Mouse (Mus musculus) spleen, postnatal 10 days (tissue): Measurements from ENCODE around the gene Zfp456.
"Not testable (repeated sequence)": the region's sequence is repeated elsewhere in the genome, so short reads cannot be mapped to it uniquely, and the experiment has no call there.

ENCODE experiments used
- DNase-seq, 2 experiments: peaks; one replicate each; pipeline ENCODE4 v3.0.0; 2021 to 2022; ENCODE audit warnings: low spot score in 2 of 2

The Zfp456 gene

DNA sequence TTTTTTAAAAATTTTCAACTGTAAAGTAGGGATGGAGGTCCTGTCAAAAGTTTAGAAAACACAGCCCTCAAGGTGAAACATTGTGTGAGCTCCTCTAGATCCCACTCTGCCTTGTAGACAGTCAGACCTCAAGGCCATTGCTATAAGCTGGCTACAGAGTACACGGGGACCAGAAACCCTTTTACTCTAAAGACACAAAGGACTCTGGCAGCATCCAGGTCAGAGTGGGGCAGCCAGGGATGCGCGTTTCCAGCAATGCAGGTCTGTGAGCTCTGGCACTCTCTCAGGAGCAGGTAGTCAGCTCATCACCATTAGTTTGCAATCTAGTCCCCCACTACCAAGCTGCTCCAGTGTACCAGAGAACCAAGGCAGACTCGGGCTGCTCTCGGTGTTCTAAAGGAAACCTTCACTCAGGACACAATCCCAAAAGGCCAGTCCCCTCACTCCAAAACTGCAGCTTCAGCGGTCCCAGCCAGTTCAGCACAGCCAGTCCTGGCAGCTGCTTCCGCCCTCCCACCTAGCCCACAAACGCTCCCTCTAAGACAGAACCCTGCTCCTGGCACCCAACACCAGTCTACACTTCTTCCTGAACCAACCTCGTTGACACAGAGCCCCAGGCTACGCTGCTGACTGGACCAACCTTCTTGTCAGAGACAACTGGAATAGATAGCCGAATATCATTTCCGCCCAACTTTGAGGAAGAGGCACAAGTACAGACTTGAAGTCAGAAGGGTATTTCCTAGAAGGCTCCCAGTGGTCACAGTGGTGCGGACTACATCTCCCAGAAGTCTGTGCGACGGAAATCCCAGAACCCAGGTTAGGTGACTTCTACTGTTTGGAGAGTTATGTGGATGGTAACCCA, at the start of gene Zfp456, which contains the start of gene Gm28041:
Zfp456 (minus strand) TSS at position 761 of the 862 bp plus-strand sequence.
Gm28041 (minus strand) TSS at position 684 of the 862 bp plus-strand sequence.
- DNase-seq = peak; percentile 43 to 78

DNA sequence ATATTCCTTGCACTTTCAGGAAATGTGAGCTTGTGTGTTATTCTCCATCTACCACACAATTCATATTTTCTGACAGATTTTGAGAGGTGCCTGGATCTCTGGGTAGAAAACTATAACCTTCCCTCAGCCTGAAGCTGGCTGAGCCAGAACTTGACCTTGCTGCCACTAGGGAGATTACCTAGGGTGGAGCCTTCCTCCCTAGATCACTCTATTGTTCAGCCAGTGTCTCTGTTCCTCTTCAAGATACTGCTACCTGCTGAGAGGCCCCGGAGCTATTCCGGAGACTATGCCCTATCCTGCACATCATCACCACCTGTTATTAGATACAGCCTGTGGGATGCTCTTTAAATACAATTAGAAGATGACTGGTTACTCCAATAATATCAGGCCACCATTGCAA, 46.9 kb upstream of the Zfp456 start:
- not testable (repeated sequence) for DNase-seq

DNA sequence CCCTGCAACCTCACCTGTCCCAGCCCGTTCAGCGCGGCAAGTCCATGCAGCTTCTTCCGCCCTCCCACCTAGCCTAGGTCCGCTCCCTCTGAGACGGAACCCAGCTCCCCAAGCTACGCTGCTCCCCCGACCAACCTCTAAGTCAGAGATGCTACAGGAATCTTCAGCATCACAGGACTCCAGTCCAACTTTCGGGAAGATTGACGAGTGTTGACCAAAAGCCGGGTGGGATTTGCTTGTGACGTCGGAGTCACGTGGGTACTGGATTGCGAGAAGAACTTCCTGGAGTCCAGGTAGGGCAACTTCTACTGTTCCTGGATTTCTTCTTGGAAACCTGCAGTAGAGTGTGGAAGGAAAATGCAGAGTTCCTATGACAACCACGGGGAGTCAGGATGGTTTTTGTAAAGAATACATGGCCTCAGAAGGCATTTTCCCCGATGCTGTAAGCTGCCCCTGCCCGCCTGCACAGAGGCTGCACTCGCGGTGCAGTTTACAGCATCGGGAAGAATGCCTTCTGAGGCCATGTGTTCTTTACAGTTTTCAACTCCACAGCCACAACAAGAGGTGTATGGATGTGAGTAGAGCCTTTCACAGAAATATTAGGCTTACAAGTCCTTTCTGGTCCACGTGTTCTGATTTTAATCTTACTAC, 45.7 kb upstream of the Zfp456 start, which contains the start of gene Zfp459:
Zfp459 (minus strand) TSS at position 212 of the 651 bp plus-strand sequence.
- DNase-seq = peak; percentile 25 to 35

DNA sequence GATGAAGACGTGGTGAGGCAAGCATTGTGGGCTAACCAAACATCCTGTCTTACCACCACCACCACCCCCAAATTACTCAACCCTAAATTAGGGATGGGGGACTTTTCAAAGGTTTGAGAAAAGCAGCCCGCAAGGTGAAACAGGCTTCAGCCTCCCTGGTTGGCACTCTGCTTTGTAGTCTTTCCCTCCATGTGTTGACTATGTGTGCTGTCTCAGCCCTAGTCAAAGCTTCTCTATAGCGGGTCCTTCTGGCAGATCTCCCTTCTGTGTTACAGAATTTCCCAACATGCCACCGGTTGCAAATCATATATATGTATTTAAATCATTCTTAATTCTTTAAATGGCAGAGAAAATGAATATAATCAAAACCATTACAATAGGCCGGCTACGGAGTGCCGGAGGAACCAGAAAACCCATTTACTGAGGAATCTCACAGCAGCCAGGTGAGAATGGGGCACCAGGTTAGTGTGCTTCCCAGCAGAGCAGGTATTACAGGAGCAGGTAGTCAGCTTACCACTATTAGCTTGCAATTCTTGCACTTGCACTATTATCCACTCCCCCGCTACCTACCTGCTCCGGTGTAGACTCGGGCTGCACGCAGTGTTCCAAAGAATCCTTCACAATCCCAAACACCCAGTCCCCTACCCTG, 45.1 kb upstream of the Zfp456 start:
- DNase-seq = no peak

DNA sequence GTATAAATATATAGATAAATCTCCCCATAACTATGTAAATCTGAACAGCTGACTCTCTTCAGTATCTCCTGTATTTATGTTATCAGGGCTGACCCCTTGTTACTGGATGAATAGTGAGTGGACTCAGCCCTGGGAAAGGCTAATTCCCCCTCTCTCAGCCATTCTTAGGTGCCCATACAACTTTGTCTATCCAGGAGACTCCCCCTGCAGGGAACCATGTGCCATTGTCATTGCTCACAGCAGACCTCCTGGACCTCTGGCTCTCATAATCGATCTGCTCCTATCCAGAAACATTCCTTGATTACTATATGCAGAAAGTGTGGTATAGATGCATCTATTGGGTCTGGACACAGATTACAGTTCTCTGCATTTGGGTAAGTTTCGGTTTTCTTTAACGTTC, 41.2 kb upstream of the Zfp456 start:
- DNase-seq = no peak

DNA sequence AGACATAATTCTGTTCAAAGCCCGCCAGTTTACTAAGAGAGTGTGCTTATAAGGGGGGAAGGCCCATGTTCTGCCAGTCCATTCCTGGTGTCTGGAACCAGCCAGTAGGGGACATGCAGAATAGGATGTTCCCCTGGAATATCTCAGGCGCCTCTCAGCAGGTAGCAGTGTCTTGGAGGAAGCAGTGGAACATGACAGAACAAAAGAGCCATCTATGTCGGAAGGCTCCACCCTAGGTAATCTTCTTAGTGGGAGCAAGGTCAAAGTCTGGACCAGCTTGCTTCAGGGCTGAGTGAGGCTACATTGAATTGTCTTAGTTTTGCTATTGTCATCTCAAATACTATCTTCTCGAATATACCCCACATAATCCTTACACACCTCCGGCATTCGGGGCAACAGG, 40.1 kb upstream of the Zfp456 start:
- no peak for DNase-seq

DNA sequence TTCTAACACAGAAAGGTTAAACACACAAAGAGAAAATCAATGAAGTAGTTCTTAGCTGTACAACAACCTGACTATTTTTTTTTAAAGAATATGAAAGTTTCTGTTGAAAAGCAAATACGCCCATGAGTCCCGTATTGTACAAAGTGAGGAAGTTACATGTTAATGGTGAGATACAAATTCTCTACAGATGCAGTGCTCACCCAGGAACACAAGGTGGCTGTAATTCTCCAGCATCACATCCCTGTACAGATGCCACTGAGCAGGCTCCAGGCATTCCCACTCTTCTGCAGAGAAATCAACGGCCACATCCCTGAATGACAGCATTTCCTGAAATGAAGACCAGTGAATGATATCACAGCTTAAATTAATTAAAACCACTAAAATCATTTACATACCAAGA, 38.0 kb upstream of the Zfp456 start:
- not testable (repeated sequence) for DNase-seq

DNA sequence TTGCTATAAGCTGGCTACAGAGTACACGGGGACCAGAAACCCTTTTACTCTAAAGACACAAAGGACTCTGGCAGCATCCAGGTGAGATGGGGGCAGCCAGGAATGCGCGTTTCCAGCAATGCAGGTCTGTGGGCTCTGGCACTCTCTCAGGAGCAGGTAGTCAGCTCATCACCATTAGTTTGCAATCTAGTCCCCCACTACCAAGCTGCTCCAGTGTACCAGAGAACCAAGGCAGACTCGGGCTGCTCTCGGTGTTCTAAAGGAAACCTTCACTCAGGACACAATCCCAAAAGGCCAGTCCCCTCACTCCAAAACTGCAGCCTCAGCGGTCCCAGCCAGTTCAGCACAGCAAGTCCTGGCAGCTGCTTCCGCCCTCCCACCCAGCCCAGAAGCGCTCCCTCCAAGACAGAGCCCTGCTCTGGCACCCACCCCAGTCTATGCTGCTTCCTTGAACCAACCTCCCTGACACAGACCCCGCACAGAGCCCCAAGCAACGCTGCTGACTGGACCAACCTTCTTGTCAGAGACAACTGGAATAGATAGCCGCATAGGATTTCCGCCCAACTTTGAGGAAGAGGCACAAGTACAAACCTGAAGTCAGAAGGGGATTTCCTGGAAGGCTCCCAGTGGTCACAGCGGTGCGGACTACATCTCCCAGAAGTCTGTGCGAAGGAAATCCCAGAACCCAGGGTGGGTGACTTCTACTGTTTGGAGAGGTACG, 23.7 kb upstream of the Zfp456 start, which contains the start of gene Zfp429:
Zfp429 (minus strand) TSS at position 637 of the 721 bp plus-strand sequence.
- peak; percentile 43 to 70 for DNase-seq

DNA sequence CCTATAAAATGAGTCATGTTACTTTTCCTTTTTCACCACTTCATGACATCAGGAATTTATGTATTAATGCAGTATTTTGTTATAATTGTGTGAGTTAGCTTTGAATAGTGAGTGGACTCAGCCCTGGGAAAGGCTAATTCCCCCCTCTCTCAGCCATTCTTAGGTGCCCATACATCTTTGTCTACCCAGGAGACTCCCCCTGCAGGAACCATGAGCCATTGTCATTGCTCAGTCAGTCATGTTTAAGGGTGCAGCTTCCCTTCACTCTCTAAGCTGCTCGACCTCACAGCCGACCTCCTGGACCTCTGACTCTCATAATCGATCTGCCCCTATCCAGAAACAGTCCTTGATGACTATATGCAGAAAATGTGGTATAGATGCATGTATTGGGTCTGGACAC, 645 bp upstream of the Zfp456 start:
- DNase-seq = not testable (repeated sequence)

DNA sequence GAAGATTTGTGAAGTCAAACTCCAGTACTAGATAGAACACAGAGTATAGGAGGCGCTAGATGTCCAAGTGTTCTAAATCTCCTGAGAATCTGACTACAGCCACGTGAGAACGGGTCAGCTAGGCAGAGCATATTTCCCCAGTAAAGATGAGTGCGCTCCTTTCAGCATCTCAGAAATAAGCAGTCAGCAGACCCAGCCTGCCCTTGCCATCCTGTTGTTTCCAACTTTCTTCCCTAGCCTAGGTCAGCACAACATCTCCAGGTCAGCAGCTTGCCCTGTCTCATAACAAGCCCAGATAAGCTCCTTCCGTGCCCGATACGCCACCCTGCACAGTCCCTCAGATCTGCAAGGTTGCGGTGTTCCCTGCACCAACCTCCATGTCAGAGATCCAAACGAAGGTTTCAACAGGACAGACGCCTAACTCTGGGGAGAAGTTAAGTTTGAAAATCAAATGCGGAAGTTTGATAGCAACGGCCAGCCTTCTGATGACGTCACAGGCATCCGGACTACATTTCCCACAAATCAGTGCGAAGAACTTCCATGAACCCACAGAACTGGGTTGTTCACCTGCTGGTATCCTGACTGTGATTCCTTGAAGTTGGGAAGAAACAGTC, 15.4 kb downstream of the Zfp456 start, which contains the start of the genes Gm28044 and Zfp953:
Gm28044 (minus strand) TSS at position 406 of the 614 bp plus-strand sequence.
Zfp953 (minus strand) TSS at position 475 of the 614 bp plus-strand sequence.
- peak; percentile 80 to 89 for DNase-seq

DNA sequence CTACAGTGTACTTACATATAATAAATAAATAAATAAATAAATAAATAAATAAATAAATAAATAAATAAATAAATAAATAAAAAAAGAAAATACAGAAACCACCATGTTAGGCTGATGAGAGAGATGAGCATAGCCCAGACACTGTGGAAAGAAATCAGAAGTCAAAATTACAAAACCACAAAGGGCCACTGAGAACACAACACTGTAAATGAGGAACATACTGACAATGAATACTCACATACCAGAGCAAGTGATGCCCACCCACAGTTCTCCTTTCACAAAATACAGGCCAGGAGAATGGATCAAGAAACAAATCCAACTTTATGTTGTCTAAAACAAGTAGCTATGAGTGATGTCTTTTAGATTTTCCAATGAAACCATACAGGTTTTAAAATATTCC, 23.8 kb downstream of the Zfp456 start:
- DNase-seq = no peak

DNA sequence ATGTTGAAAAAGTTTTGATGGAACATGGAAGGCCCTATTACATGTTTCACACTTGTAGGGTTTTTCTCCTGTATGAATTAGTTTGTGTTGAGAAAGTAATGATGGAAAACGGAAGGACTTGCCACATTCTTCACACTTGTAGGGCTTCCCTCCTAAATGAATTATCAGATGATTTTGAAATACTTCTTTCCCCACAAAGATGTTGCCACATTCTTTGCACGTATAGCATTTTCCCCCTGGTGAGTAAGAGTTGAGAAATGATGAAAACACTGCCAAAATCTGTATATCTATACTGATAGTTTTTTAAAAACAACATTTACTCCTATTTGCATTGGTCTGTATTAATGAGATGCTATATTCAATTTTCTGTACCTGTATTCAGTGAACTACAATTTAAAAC, 32.2 kb downstream of the Zfp456 start:
- no peak for DNase-seq

DNA sequence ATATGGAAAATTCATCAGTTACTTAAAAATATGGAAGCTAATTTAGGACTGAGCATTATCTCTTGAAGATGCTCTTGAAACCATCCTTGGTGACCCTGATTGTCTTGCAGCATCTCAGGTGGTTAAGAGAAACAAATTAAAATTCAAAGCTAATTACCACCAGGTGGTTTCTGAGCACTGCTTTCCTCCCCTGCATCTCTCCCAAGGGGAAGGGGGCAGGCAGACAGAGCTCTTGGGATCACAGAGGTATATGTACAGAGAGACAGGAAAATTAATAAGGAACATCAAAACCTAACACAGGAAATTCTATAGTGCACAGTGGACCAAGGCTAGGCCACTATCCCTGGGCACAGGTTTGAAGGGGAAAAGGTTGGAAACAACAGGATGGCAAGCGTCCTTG, 42.7 kb downstream of the Zfp456 start:
- DNase-seq = no peak

DNA sequence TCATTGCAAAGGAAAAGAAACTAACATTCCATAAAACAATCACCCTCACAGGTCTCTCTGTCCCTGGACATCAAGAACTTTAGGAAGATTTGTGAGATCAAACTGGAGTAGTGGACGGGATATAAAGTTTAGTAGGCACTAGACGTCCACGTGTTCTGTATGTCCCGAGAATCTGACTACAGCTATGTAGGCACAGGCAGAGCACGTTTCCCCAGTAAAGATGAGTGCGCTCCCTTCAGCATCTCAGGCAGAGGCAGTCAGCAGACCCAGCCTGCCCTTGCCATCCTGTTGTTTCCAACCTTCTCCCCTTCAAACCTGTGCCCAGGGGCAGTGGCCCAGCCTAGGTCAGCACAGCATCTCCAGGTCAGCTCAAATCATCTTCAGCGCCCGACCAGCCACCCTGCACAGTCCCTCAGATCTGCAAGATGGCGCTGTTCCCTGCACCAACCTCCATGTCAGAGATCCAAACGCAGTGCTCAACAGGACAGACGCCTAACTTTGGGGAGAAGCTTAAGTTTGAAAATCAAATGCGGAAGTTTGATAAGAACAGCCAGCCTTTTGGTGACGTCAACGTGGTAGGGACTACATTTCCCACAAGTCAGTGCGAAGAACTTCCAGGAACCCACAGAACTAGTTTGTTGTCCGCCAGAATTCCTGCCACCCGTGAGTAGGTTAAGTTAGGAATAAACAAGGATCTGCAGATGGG, 43.4 kb downstream of the Zfp456 start, which contains the start of gene Zfp595:
Zfp595 (minus strand) TSS at position 552 of the 706 bp plus-strand sequence.
- peak; percentile 54 to 82 for DNase-seq
